Mouse (Mus musculus) stomach, postnatal 0 days (tissue): ENCODE data around the gene Tmem268.

Experiments
- CTCF ChIP-seq: IDR thresholded peaks from 2 replicates; pipeline ENCODE4 v1.5.1; 2016; ENCODE audit warnings: antibody characterized with exemption, low read depth, mild to moderate bottlenecking, moderate library complexity
- EP300 ChIP-seq: optimal IDR thresholded peaks from 2 replicates; pipeline ENCODE3; 2016; ENCODE audit warnings: antibody characterized with exemption

DNA sequence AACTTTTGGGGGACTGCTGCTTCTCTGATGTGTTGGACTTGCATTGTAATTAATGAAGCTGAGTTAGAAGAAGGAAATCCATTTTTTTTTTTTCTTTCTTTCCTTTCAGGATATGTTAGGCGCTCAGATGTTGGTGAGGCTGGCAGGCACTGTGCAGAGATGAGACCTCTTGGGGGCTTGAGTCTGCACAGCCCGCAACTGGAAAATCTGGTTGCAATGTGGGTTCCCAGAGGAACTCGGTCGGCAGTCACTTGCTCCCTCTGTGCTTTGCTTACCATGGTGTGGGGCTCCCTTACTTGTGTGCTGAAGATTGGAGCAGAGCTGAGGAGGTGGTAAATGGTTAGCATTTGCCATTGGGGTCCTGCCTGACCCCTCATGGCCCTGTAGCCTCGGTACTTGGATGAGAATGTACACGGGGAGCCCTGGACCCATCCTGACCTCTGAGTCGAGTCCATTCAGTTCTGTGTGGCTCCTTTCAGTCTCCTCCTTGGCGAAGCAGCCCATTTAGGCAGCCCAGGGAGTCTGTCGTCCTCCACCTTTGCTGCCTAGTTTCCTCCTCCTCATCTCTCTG lies 631 bp downstream of the Tmem268 start:
- TF ChIP-seq CTCF (no peak), EP300 (no peak)
